Mouse (Mus musculus): ENCODE results near the gene 4930404N11Rik. TPM values are rescaled to one million over a fixed set of nuclear protein-coding genes. Genes with fewer than 3 reads are reported as not detected.

4930404N11Rik gene
- polyA plus RNA-seq, 1 experiment: 0.61 TPM

- Histone ChIP-seq H3K4me3 (ENCODE audit: insufficient read depth, low read length) (no peak overlapping the region), H3K27ac (ENCODE audit: insufficient read depth, low read length) (peak overlapping the region; percentile 92), H3K4me1 (ENCODE audit: control insufficient read depth, insufficient read depth, low read length) (peaks cover 15% of the 10 kb centered on the region)
- no peak for TF ChIP-seq CTCF (IDR thresholded peaks at IDR 0.05; ENCODE audit: borderline replicate concordance, insufficient read depth, low read length)
- no peak for TF ChIP-seq POLR2A (IDR thresholded peaks at IDR 0.05; ENCODE audit: low read depth, low read length)
Measured at GRCm38 (mm10) chr10:81402227-81402765, 36.7 kb upstream of the 4930404N11Rik start.

GRCm38 (mm10) chr10:81401521-81402226 lies 36.1 kb upstream of the 4930404N11Rik start:
- TF ChIP-seq POLR2A (IDR thresholded peaks at IDR 0.05; ENCODE audit: low read depth, low read length) (peak; percentile 56), CTCF (IDR thresholded peaks at IDR 0.05; ENCODE audit: borderline replicate concordance, insufficient read depth, low read length) (no peak)
- Histone ChIP-seq H3K4me3 (ENCODE audit: insufficient read depth, low read length) (no peak overlapping the region), H3K4me1 (ENCODE audit: control insufficient read depth, insufficient read depth, low read length) (peaks cover 10% of the 10 kb centered on the region; the same call in 1 of the 2 replicates), H3K27ac (ENCODE audit: insufficient read depth, low read length) (peak overlapping the region; percentile 92)

DNA sequence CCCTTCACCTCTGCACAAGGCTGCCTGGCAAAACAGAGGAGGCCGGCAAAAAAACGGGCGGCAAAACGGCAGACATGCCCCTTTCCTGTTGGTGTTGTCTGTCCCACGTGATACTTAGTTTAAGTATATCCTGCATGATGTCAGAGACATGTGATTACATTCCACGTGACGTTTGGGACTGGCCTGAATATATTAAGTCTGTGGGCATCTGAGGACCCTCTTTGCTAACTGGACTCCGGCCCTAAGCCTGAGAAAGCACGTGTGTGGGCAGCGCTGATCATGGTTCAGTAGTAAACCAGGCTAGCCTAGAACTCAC lies 35.5 kb upstream of the 4930404N11Rik start:
- no peak for TF ChIP-seq POLR2A (IDR thresholded peaks at IDR 0.05; ENCODE audit: low read depth, low read length)
- no peak for TF ChIP-seq CTCF (IDR thresholded peaks at IDR 0.05; ENCODE audit: borderline replicate concordance, insufficient read depth, low read length)
- peak overlapping the region; percentile 63 for H3K27ac ChIP-seq (ENCODE audit: insufficient read depth, low read length)
- no peak overlapping the region for H3K4me3 ChIP-seq (ENCODE audit: insufficient read depth, low read length)
- peaks cover 10% of the 10 kb centered on the region; the same call in 1 of the 2 replicates for H3K4me1 ChIP-seq (ENCODE audit: control insufficient read depth, insufficient read depth, low read length)

DNA sequence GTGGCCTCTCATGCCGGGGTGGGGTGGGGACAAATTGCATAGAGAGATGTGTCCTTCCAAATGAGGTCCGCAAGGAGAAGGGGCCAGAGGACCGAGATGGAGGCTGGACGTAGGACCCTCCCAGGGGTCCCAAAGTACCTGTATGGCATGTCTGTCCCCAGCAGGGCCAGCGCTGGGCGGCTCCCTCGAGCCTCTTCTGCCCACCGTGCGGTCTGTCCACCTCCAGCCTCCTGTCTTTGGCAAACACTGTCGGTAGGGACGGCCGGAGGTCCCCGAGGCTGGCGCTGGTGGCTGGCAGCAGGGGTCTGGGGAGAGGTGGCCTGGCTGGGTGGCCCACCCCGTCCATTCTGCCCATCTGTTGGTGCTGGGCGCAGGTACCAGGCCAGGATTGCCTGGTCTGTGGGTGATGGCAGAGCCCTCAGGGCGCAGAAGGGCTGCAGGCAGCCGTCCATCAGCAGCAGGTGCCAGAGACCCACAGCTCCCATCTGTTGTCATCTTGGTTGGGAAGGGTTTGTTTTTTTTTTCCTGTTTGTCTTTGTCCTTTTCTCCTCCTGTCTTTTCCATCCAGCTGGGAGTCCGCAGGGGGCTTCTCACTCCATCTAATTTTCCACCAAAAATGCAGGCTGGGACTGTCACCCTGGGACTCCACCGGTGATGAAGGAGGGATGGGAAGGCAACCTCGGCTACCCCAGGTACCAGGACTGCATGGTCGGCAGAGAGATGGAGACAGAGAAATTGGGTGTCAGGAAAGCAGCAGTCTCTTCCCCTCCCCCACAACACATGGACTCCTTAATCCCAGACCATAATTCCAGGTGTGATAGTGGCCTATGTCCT lies 35.0 kb upstream of the 4930404N11Rik start:
- no peak for TF ChIP-seq CTCF (IDR thresholded peaks at IDR 0.05; ENCODE audit: borderline replicate concordance, insufficient read depth, low read length)
- TF ChIP-seq POLR2A (IDR thresholded peaks at IDR 0.05; ENCODE audit: low read depth, low read length): no peak
- H3K27ac ChIP-seq (ENCODE audit: insufficient read depth, low read length): no peak overlapping the region
- peaks cover 10% of the 10 kb centered on the region; the same call in 1 of the 2 replicates for H3K4me1 ChIP-seq (ENCODE audit: control insufficient read depth, insufficient read depth, low read length)
- no peak overlapping the region for H3K4me3 ChIP-seq (ENCODE audit: insufficient read depth, low read length)

- Histone ChIP-seq H3K27ac (ENCODE audit: insufficient read depth, low read length) (no peak overlapping the region), H3K4me1 (ENCODE audit: control insufficient read depth, insufficient read depth, low read length) (peaks cover 10% of the 10 kb centered on the region; the same call in 1 of the 2 replicates), H3K4me3 (ENCODE audit: insufficient read depth, low read length) (no peak overlapping the region)
- TF ChIP-seq POLR2A (IDR thresholded peaks at IDR 0.05; ENCODE audit: low read depth, low read length) (no peak), CTCF (IDR thresholded peaks at IDR 0.05; ENCODE audit: borderline replicate concordance, insufficient read depth, low read length) (no peak)
Measured at GRCm38 (mm10) chr10:81399798-81400308, 34.2 kb upstream of the 4930404N11Rik start.

- TF ChIP-seq POLR2A (IDR thresholded peaks at IDR 0.05; ENCODE audit: low read depth, low read length) (no peak), CTCF (IDR thresholded peaks at IDR 0.05; ENCODE audit: borderline replicate concordance, insufficient read depth, low read length) (no peak)
- Histone ChIP-seq H3K27ac (ENCODE audit: insufficient read depth, low read length) (no peak overlapping the region), H3K4me3 (ENCODE audit: insufficient read depth, low read length) (no peak overlapping the region), H3K4me1 (ENCODE audit: control insufficient read depth, insufficient read depth, low read length) (peaks cover 10% of the 10 kb centered on the region; the same call in 1 of the 2 replicates)
Measured at GRCm38 (mm10) chr10:81399296-81399695, 33.7 kb upstream of the 4930404N11Rik start.

GRCm38 (mm10) chr10:81396749-81397148 lies 31.1 kb upstream of the 4930404N11Rik start:
- Histone ChIP-seq H3K4me1 (ENCODE audit: control insufficient read depth, insufficient read depth, low read length) (0 out of 2 replicates have a peak, but pooled peaks cover 6% of the 10 kb centered on the region), H3K27ac (ENCODE audit: insufficient read depth, low read length) (no peak overlapping the region), H3K4me3 (ENCODE audit: insufficient read depth, low read length) (no peak overlapping the region)
- no peak for TF ChIP-seq CTCF (IDR thresholded peaks at IDR 0.05; ENCODE audit: borderline replicate concordance, insufficient read depth, low read length)
- no peak for TF ChIP-seq POLR2A (IDR thresholded peaks at IDR 0.05; ENCODE audit: low read depth, low read length)

DNA sequence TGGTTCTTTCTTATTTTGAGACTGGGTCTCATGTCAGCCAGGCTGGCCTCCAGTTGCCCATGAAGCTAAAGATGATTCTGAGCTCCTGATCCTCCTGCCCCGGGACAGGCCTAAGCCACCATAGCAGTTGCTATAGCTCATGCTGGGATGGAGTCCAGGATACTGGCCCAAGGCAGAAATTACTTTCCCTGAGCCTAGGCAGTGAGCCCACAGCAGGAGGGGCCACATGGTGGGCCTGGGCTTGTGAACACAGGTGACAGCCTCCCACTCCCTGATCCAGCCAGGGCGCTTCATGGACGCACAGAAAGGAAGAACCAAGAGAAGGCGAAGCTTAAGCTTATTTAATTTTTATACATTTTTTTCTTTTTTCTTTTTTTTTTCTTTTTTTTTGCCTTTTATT lies 30.2 kb upstream of the 4930404N11Rik start:
- Histone ChIP-seq H3K4me1 (ENCODE audit: control insufficient read depth, insufficient read depth, low read length) (no peaks in the 10 kb centered on the region), H3K4me3 (ENCODE audit: insufficient read depth, low read length) (no peak overlapping the region), H3K27ac (ENCODE audit: insufficient read depth, low read length) (no peak overlapping the region)
- TF ChIP-seq POLR2A (IDR thresholded peaks at IDR 0.05; ENCODE audit: low read depth, low read length) (no peak), CTCF (IDR thresholded peaks at IDR 0.05; ENCODE audit: borderline replicate concordance, insufficient read depth, low read length) (no peak)

GRCm38 (mm10) chr10:81395127-81395526 lies 29.5 kb upstream of the 4930404N11Rik start:
- Histone ChIP-seq H3K4me1 (ENCODE audit: control insufficient read depth, insufficient read depth, low read length) (no peaks in the 10 kb centered on the region), H3K27ac (ENCODE audit: insufficient read depth, low read length) (no peak overlapping the region), H3K4me3 (ENCODE audit: insufficient read depth, low read length) (no peak overlapping the region)
- peak; percentile 89 for TF ChIP-seq CTCF (IDR thresholded peaks at IDR 0.05; ENCODE audit: borderline replicate concordance, insufficient read depth, low read length)
- no peak for TF ChIP-seq POLR2A (IDR thresholded peaks at IDR 0.05; ENCODE audit: low read depth, low read length)

All from embryonic fibroblast, embryonic 13.5 days (primary cell).